In the genomic region with DNA sequence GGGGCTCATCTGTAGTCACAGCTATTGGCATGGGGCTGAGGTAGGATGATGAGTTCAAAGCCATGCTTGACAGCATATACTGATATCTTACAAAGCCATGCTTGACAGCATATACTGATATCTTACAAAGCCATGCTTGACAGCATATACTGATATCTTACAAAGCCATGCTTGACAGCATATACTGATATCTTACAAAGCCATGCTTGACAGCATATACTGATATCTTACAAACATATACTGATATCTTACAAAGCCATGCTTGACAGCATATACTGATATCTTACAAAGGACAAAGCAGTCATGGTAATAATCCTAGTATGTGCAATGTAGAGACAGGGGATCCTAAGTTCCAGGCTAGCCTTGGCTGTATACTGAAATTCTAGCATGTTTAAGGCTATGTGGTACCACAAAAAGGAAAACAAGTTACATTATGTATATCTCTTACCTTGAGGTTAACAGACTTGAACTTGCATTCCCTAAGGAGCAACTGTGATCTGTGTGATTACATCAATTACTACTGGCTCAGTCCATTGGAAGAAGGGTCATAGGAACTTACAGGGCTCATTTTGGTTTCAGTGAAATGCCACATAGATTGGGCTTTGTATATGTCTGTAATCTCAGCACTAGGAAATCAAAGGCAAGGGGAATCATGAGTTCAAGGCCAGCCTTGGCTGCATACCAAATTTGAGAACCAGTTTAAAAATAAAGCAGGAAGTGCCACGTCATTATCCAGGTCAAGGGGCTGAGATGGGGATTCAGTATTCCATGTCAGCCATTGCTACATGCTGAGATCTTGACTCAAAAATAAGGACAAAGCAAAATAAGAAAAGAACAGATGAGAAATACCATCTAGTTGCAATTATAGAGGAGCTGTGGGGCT, we compare ENCODE assay signal across 29 mouse cellular contexts. TPM values are rescaled to one million over a fixed set of nuclear protein-coding genes. Genes with fewer than 3 reads are reported as not detected.
DNase-seq lines count a peak whose midpoint lies in the region; TF ChIP-seq lines count a peak whose summit lies in the region.
"Had no signal": no experiment of that assay in that cellular context is flagged by ENCODE, and none has a peak within 500 bp of the region (broad histone marks: within the 10 kb centered on the region; RNA-seq: fewer than 3 reads in every experiment).

No protein-coding gene starts in this region.

- no peaks in the 10 kb centered on the region for H3K9me3 ChIP-seq in hindbrain, embryonic 10.5 days
- H3K9me3 ChIP-seq: embryonic facial prominence, embryonic 13.5 days; limb, embryonic 12.5 days; stomach, embryonic 15.5 days had no signal

- intact Hi-C loops in gastrocnemius, adult 2 months (cut with DNase I) = no loop called here

- H3K4me1 ChIP-seq in hindbrain, embryonic 10.5 days (replicated peaks) = peaks cover 17% of the 10 kb centered on the region
- H3K4me1 ChIP-seq: stomach, embryonic 15.5 days had no signal

- DNase-seq in gastrocnemius, adult 2 months = no peak
- DNase-seq in gastrocnemius, postnatal 10 days = no peak
- peak; percentile 38 for DNase-seq in lung, postnatal 10 days
- no peak for DNase-seq in lung, postnatal 4 days
- peak; percentile 62 for DNase-seq in adrenal gland, postnatal 14 days
- DNase-seq in hindbrain, embryonic 10.5 days (ENCODE audit: low spot score) = no peak
- DNase-seq in natural killer cell, adult 2 months (ENCODE audit: low spot score in 2 of 2) = no peak
- DNase-seq: cerebellum, adult 11-12 months; cerebellum, adult 9-11 months; heart, postnatal 4 days; kidney, adult 11 months; kidney, postnatal 14 days; layer of hippocampus, adult 9-11 months; liver, postnatal 0 days; lung, postnatal 14 days had no signal

- WGBS in hindbrain, embryonic 10.5 days = 82% methylated on average over 1 of the region's 1 CpGs

- H3K36me3 ChIP-seq in hindbrain, embryonic 10.5 days = no peaks in the 10 kb centered on the region
- H3K36me3 ChIP-seq: embryonic facial prominence, embryonic 13.5 days; limb, embryonic 12.5 days; midbrain, embryonic 10.5 days; stomach, embryonic 15.5 days had no signal

- no peak for TF ChIP-seq CTCF in gastrocnemius, adult 2 months (IDR thresholded peaks at IDR 0.05)

- H3K4me3 ChIP-seq in gastrocnemius, adult 2 months = no peak overlapping the region
- H3K4me3 ChIP-seq in hindbrain, embryonic 10.5 days = no peak overlapping the region
- H3K4me3 ChIP-seq: embryonic facial prominence, embryonic 13.5 days; erythroblast, embryonic 14.5 days; limb, embryonic 12.5 days; midbrain, embryonic 10.5 days; stomach, embryonic 15.5 days had no signal

- peaks cover 22% of the 10 kb centered on the region for H3K27me3 ChIP-seq in hindbrain, embryonic 10.5 days (ENCODE audit: insufficient read depth, poor library complexity, severe bottlenecking)
- H3K27me3 ChIP-seq: stomach, embryonic 15.5 days had no signal

- peak overlapping the region; percentile 71 for H3K27ac ChIP-seq in gastrocnemius, adult 2 months
- no peak overlapping the region for H3K27ac ChIP-seq in hindbrain, embryonic 10.5 days
- H3K27ac ChIP-seq: embryonic facial prominence, embryonic 13.5 days; hindbrain, embryonic 14.5 days; limb, embryonic 12.5 days; midbrain, embryonic 10.5 days; stomach, embryonic 15.5 days had no signal

RNA-seq across cellular contexts. Expression of gene Trim72, which starts 3.4 kb away (rescaled TPM):
- total RNA-seq in gastrocnemius, adult 2 months (2021) = 100 to 1,000 TPM; 186 to 238 TPM
- 100 to 1,000 TPM; 238 to 256 TPM for total RNA-seq in gastrocnemius, postnatal 10 days (2021)
- not detected in 2 replicates for total RNA-seq in adrenal gland, postnatal 14 days (2021)
- not detected in 2 replicates for polyA plus RNA-seq in hindbrain, embryonic 10.5 days (2016; fragmentation: Nextera tagmentation; extraction: Ambion mirVana)
- total RNA-seq: megakaryocyte progenitor cell, adult 5-6 weeks had no signal
- polyA plus RNA-seq: CD4-positive, CD25-positive, alpha-beta regulatory T cell, adult 4 months; forebrain, embryonic 11.5 days; forebrain, embryonic 16.5 days; hindbrain, embryonic 14.5 days; kidney, embryonic 14.5 days; liver, embryonic 11.5 days; liver, postnatal 0 days; midbrain, embryonic 10.5 days; midbrain, postnatal 0 days; neural tube, embryonic 14.5 days had no signal

RNA-seq across cellular contexts. Expression of gene Pycard, which starts 6.6 kb away (rescaled TPM):
- under 1 TPM; 0.38 to 0.89 TPM for total RNA-seq in gastrocnemius, adult 2 months (2021)
- 1 to 10 TPM; 3.3 to 4.9 TPM for total RNA-seq in gastrocnemius, postnatal 10 days (2021)
- total RNA-seq in adrenal gland, postnatal 14 days (2021) = 3.4 and 10.1 TPM in 2 replicates
- 9.5 and 12.4 TPM in 2 replicates for polyA plus RNA-seq in hindbrain, embryonic 10.5 days (2016; fragmentation: Nextera tagmentation; extraction: Ambion mirVana)

RNA-seq across cellular contexts. Expression of gene Fus, which starts 33.1 kb away (rescaled TPM):
- total RNA-seq in gastrocnemius, adult 2 months (2021) = 10 to 100 TPM; 77.8 to 99.5 TPM
- total RNA-seq in gastrocnemius, postnatal 10 days (2021) = 100 to 1,000 TPM; 199 to 239 TPM
- 275 and 322 TPM in 2 replicates for total RNA-seq in adrenal gland, postnatal 14 days (2021)
- 328 and 333 TPM in 2 replicates for polyA plus RNA-seq in hindbrain, embryonic 10.5 days (2016; fragmentation: Nextera tagmentation; extraction: Ambion mirVana)

RNA-seq across cellular contexts. Expression of gene Prss36, which starts 53.8 kb away (rescaled TPM):
- 1 to 10 TPM; 6.0 to 7.1 TPM for total RNA-seq in gastrocnemius, adult 2 months (2021)
- 1 to 10 TPM; 6.6 to 7.9 TPM for total RNA-seq in gastrocnemius, postnatal 10 days (2021)
- total RNA-seq in adrenal gland, postnatal 14 days (2021) = 12.5 and 13.1 TPM in 2 replicates
- polyA plus RNA-seq in hindbrain, embryonic 10.5 days (2016; fragmentation: Nextera tagmentation; extraction: Ambion mirVana) = 10.4 and 11.6 TPM in 2 replicates

Comparison
In these comparisons a context has a peak if more than half of its experiments do, and no peak if none do; other contexts are left out.
1. DNase-seq: peak in lung, postnatal 10 days (single experiment) and adrenal gland, postnatal 14 days (single experiment); none in gastrocnemius, adult 2 months (single experiment), gastrocnemius, postnatal 10 days (single experiment), lung, postnatal 4 days (0 of 2), hindbrain, embryonic 10.5 days (single experiment) and natural killer cell, adult 2 months (0 of 2).
2. RNA of gene Trim72, which starts 3.4 kb away (total RNA-seq): 238 to 256 TPM in gastrocnemius, postnatal 10 days and 186 to 238 TPM in gastrocnemius, adult 2 months; not detected in adrenal gland, postnatal 14 days; every median in the first group is over 100 times any median in the second.